Mouse (Mus musculus): ENCODE data around the gene Lzts2. TPM values are rescaled to one million over a fixed set of nuclear protein-coding genes. Genes with fewer than 3 reads are reported as not detected.

Gene Lzts2
- total RNA-seq, 2 experiments from 2014 or later: 25.6 to 30.8 TPM

Other genes starting within 250 kb of the Lzts2 start
- gene Slf2, start 83.3 kb upstream of the Lzts2 start, total RNA-seq (2021): 10 to 100 TPM; 39.5 to 46.2 TPM
- 10 to 100 TPM; 23.2 to 23.5 TPM for gene Sema4g, start 25.3 kb upstream of the Lzts2 start, total RNA-seq (2021)
- gene Twnk, start 8.8 kb upstream of the Lzts2 start, total RNA-seq (2021): 10 to 100 TPM; 15.8 to 16.5 TPM
- gene Mrpl43, start 8.0 kb upstream of the Lzts2 start, total RNA-seq (2021): 10 to 100 TPM; 37.6 to 41.8 TPM
- gene Pdzd7, start 31.3 kb downstream of the Lzts2 start, total RNA-seq (2021): 1 to 10 TPM; 2.2 to 3.4 TPM
- gene Sfxn3, start 33.1 kb downstream of the Lzts2 start, total RNA-seq (2021): 10 to 100 TPM; 82.4 to 91.5 TPM
- 1 to 10 TPM; 1.2 to 1.6 TPM for gene Kazald1, start 60.8 kb downstream of the Lzts2 start, total RNA-seq (2021)
- gene Tlx1, start 136.3 kb downstream of the Lzts2 start, total RNA-seq (2021): not detected
- gene Lbx1, start 221.4 kb downstream of the Lzts2 start, total RNA-seq (2021): not detected

All from layer of hippocampus, postnatal 36 days (tissue).